Mouse (Mus musculus) mouse trophoblast stem cell (cell line): Measurements from ENCODE around the gene Dop1b.
"Not testable (repeated sequence)": the region's sequence is repeated elsewhere in the genome, so short reads cannot be mapped to it uniquely, and the experiment has no call there.

Experiments
- in situ Hi-C, 2 experiments: fragments of 300-500 bp; cut with MseI, MboI; formaldehyde crosslinking; loops; 2 replicates in 1 of 2; 3 replicates in 1 of 2; pipeline ENCODE4 v1.15.1; 2025

Gene Dop1b

DNA sequence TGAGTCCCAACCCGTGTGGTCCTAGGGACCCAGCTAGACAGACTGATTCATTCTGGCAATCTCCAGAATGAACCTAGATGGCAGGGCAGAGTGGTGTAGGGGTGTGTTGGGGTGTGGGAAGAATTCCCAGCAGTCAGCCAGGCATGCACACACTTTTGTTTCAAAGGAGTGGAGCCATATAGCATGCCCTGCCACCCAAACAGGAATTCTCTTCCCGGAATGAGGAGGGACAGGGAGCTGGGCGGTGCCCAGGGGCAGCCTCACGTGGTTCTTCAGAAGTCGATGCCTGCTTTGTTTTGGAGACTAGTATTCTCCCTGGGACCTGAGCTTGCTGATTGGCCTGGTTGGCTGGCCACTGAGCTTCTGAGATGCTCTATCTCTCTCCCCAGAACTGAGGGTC lies 83.1 kb downstream of the Dop1b start:
- in situ Hi-C loops, result no loop called here

- in situ Hi-C loops, result no loop called here
Measured at GRCm38 (mm10) chr16:93795391-93795790, 83.7 kb downstream of the Dop1b start.

- in situ Hi-C loops, result no loop called here
Measured at GRCm38 (mm10) chr16:93797021-93797840, 85.5 kb downstream of the Dop1b start.

DNA sequence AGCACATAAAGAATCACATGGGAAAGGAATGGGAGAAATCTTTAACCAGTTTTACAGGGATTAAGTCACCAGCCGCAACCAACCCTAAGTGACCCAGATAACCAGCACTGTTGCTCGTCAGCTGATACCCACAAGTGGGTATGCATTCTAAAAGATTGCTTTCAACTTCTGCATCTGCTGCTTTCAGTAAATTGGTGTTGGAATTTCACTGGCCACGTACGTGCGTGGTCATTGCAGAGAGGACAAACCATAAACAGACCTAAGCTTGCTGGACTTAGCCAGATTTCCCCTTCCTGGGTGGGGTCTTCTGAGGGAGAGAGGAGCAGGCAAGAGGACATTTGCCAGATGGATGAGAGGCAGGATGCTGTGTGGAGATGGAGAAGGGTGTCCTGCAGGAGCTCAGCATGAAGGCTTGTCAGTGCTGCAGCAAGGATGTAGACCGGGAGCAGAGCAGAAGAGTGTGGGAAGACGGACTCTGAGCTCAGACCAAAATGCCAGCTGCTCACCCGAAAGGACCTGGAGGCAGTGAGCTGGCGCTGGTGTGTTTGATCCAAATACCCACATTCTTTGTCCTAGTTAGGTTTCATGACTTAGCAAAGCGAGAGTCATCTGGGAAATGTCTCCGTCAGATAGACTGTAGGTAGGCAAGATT lies 86.3 kb downstream of the Dop1b start:
- in situ Hi-C loops, result no loop called here

- in situ Hi-C loops, result no loop called here
Measured at GRCm38 (mm10) chr16:93798623-93799022, 86.9 kb downstream of the Dop1b start.

DNA sequence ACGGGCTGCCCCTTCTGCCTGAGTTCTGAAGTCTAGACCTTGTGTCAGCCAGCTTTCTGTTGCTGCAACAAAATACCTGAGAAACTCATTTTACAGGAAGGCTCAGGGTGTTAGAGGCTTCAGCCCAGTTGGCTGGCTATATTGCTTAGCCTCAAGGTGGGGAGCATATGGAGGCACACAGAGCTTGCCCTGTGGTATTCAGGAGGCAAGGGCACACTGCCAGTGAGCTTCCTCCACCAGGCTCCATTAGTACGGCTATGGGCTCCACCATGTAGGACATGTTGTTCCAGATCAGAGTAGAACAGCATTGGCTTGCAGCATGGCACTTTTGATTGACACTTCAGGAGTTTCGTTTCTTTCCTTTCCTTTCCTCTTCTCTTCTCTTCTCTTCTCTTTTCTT lies 87.4 kb downstream of the Dop1b start:
- in situ Hi-C loops, result no loop called here

DNA sequence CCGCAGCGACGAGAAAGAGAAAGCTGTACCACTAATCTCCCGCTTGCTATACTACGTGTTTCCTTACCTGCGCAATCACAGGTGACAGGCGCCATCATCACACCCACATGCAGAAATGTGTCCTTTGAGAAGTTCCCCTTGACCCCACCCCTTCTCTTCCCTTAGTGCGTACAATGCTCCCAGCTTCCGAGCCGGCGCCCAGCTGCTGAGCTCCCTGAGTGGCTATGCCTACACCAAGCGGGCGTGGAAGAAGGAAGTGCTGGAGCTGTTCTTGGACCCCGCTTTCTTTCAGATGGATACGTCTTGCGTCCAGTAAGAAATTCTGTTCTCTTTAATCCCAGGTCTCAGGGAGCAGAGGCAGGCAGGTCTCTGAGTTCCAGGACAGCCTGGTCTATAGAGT lies 88.2 kb downstream of the Dop1b start:
- in situ Hi-C loops, result no loop called here

DNA sequence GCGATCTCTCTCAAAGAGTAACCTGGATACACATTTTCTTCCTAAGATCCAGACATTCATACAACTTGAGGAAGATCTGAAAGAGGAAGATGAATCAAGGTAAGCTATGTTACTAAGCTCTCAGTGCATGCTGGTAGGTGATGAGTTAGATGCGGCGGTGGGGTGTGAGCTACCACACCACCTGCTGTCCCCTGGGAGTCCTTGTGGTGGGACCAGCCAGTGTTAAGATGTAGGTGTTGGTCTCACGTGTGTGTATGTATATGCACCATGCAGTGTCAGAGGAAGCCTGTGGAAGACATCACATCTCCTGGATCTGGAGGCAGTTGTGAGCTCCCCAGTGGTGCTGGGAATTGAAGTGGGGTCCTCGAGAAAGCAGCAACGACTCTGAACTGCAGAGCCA lies 95.5 kb downstream of the Dop1b start:
- in situ Hi-C loops, result no loop called here

DNA sequence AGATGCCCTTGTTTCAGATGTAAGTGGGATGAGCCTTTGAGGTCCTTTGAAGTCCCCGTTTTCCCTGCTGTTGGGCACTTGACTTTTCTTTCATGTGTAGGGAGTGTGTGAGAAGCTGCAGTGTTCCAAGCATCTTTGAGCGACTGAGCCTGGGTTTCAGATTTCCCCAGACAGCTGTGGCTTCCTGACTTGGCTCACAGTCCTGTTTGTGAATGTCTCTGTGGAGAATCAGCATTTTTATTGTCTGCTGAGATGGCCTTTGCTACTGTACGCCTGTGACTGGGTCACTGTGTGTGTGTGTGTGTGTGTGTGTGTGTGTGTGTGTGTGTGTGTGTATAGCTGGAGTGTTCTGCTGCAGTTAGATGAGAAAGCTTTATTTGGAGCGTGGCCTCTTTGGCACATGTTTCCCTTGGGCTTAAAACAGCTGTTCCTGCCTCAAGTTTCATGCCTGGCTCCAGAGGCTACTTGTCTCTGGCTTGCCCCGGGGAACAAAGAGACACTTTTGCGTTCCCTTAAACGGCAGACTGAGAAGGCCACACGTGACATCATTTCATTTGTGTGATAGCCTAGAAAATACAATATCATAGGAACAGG lies 96.4 kb downstream of the Dop1b start:
- in situ Hi-C loops, result no loop called here

DNA sequence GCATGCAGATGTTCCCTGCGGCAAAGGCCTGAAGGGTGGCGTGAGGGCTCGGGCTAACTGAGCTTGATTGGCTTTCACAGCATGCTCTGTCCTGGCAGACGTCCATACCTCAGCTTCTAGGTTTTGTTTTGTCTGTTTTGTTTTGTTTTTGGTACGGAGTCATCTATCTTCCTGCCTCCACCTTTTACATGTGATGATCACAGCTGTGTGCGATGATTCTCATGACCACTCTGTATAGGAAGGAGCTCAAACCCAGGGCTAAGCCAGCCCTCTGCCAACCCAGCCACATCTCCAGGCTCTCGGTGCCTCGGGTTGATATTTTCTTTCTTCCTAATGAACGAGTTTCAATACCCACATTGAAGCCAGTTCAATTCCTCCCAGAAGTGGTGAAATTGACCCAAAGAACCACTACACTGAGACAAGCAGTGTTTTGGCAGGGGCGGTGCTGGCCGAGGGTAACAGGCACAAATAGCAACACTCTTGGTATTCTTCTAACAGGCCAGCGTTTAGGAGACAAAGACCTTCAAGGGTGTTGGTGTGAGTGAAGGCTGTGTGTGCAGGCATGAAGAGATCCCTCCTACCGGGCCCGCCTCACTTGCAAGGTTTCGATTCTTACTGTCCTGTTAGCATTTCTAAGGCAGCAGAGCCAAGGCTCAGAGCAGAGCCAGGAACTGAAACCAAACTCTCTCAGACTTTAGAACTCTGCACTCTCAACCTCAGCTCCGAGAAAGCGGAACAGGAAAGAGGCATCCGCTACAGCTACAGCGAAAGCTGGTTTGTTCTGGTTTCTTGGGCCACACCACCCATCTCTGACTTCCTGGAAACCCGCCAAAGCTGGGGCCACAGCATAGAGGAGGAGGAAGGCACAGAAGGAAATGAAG lies 104.4 kb downstream of the Dop1b start:
- in situ Hi-C loops, result no loop called here

- in situ Hi-C loops, result no loop called here
Measured at GRCm38 (mm10) chr16:93816861-93817260, 105.2 kb downstream of the Dop1b start.

- in situ Hi-C loops, result no loop called here
Measured at GRCm38 (mm10) chr16:93817371-93817770, 105.7 kb downstream of the Dop1b start.

GRCm38 (mm10) chr16:93818691-93819324 lies 107.1 kb downstream of the Dop1b start:
- in situ Hi-C loops, result no loop called here

DNA sequence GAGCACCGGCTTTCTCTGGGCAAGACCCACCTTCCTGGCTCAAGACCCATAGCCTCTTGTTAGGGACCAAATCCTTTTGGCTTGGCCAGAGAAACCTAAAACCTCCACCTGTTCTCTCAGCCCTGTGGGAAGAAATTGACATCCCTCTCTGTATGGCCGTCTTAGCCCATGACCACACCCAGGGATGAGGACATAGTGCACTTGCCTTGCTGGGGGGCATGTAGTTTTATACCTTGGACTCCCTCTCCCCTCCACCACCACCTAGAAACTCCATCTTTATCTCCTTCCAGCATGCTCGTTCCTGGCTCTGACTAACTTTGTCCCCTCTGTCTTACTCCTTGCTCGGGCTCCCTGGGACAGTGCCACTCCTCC lies 107.6 kb downstream of the Dop1b start:
- in situ Hi-C loops, result no loop called here

- in situ Hi-C loops, result no loop called here
Measured at GRCm38 (mm10) chr16:93820040-93820439, 108.3 kb downstream of the Dop1b start.

DNA sequence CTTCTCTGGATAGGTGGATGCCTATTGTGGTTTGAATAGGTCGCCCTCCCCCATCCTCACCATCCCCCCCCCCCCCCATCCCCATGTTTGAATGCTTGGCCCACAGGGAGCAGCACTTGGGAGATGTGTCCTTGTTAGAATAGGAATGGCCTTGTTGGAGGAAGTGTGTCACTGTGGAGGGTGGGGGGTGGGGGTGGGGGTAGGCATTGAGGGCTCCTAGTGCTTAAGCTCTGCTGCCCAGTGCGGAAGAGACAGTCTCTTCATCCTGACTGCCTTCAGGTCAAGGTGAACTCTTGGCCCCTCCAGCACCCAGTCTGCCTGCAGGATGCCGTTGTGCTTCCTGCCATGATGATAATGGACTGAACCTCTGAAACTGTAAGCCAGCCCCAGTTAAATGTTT lies 110.0 kb downstream of the Dop1b start:
- in situ Hi-C loops, result no loop called here

DNA sequence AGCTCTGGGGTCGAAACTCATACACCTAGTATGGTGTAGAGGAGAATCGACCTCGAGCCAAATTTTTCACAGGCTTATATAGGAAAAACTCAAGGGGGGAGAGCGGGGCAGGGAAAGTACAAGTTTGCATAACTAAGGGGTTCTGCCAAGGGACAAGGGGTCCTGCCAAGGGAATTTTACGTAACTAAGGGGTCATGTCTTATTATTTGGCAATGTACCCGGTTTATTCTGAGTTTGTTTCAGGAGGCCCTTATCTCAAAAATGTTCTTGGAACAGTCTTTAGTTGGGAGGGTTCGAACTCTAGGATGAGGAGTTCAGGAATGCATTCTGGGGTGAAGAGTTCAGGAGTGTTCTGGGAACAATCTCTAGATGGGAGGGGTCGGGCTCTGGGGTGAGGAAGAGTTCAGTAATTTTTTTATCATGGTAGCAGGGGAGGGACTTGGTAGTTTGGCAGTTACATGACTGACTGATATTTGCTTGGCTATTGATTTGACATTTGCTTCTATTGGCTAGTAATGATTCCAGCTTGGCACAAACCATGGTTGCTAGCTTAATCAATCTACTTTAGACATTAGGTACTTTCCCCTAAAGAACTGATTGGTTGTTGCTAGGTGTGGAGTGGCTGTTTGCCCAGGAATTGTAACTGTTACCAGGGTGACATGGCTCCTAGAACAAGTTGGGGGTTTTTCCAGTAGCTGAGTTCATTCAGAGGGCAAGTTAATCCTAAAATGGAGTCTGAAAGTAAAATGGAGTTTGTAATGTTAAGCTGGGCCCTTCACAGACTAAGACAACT lies 110.9 kb downstream of the Dop1b start:
- in situ Hi-C loops, result not testable (repeated sequence)

GRCm38 (mm10) chr16:93824799-93825198 lies 113.1 kb downstream of the Dop1b start:
- in situ Hi-C loops, result no loop called here

DNA sequence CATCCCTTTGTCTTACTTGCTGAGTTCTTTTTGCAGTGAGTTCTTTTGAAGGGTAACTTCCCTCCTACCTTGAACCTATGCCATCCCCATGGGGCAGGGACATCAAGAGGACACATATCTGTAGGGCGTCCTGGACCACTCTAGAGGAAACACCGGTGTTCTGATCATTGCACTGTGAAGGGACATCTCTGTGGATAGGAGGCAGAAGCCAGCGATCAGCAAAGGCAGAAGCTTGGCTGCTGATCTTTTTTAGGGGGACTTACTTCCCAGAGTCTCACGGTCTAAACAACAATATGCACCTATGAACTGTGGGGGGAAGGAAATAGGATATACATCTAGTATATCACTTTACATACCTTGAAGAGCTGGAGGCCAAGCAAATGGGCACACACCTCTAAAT lies 113.8 kb downstream of the Dop1b start:
- in situ Hi-C loops, result no loop called here

GRCm38 (mm10) chr16:93826054-93826453 lies 114.3 kb downstream of the Dop1b start:
- in situ Hi-C loops, result no loop called here

DNA sequence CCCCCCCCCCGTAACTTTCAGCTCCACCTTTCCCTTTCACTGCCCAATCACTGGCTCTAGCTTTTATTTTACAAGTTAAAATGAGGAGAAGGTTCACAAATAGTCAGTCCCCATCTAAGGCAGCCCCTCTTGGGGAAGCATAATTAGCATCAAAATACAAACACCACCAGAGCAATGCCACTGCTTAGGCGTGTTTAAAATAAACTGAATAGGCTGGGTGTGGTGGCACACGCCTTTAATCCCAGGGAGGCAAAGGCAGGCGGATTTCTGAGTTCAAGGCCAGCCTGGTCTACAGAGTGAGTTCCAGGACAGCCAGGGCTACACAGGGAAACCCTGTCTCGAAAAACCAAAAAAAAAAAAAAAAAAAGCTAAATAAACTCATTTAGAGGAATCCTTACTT lies 114.8 kb downstream of the Dop1b start:
- in situ Hi-C loops, result not testable (repeated sequence)
